Mouse (Mus musculus): ENCODE measurements around the gene Tvp23a. TPM values are rescaled to one million over a fixed set of nuclear protein-coding genes. Genes with fewer than 3 reads are reported as not detected.

The Tvp23a gene
- polyA plus RNA-seq, 1 experiment from 2014 or later, result 6.5 TPM

GRCm38 (mm10) chr16:10479857-10480256 lies 32.7 kb upstream of the Tvp23a start, which contains the start of gene Ciita:
Gene Ciita (plus strand): TSS chr16:10480059.
- ATAC-seq (ENCODE audit: insufficient number of reproducible peaks, low FRiP score), result no peak
- WGBS, result 63% methylated on average over 5 of the region's 5 CpGs

DNA sequence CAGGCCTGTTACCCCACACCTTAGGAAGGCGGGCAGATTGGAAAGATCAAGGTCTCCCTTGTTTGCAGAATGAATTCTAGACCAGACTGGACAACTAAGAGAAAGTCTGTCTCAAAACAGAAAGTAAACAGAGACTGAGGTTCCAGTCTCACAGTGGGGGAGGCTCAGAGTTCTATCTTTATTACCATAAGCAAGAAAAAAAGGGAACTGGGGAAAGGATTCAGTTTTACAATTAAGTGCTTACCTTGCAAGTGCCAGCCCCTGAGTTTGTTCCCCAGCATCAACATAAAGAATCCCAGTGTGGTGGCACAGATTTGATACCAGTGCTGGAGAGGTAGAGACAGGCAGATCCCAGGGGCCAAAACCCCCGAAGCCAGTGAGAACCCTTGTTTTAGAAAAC lies 28.8 kb upstream of the Tvp23a start:
- no peaks in the 10 kb centered on the region for H3K9me3 ChIP-seq (replicated peaks)
- H3K27ac ChIP-seq (ENCODE audit: poor library complexity, severe bottlenecking), result no peak overlapping the region
- H3K9ac ChIP-seq, result no peak overlapping the region
- no peaks in the 10 kb centered on the region for H3K36me3 ChIP-seq
- H3K4me3 ChIP-seq, result no peak overlapping the region
- peaks cover 12% of the 10 kb centered on the region for H3K4me1 ChIP-seq (replicated peaks)
- ATAC-seq (ENCODE audit: insufficient number of reproducible peaks, low FRiP score), result no peak
- H3K27me3 ChIP-seq (replicated peaks), result peaks cover 8% of the 10 kb centered on the region; the same call in 1 of the 2 replicates
- no peak overlapping the region for H3K4me2 ChIP-seq
- 67% methylated on average over 2 of the region's 2 CpGs for WGBS

More at GRCm38 (mm10) chr16:10479857-10480256, 32.7 kb upstream of the Tvp23a start, which contains the start of gene Ciita:
- Histone ChIP-seq H3K4me2 (no peak within 1 kb of the TSS), H3K27me3 (replicated peaks) (peaks cover 8% of the 10 kb centered on the region; the same call in 1 of the 2 replicates), H3K4me1 (replicated peaks) (peaks cover 7% of the 10 kb centered on the region), H3K36me3 (no peaks in the 10 kb centered on the region), H3K9me3 (replicated peaks) (no peaks in the 10 kb centered on the region), H3K9ac (no peak within 1 kb of the TSS), H3K4me3 (no peak within 1 kb of the TSS), H3K27ac (ENCODE audit: poor library complexity, severe bottlenecking) (no peak within 1 kb of the TSS)

DNA sequence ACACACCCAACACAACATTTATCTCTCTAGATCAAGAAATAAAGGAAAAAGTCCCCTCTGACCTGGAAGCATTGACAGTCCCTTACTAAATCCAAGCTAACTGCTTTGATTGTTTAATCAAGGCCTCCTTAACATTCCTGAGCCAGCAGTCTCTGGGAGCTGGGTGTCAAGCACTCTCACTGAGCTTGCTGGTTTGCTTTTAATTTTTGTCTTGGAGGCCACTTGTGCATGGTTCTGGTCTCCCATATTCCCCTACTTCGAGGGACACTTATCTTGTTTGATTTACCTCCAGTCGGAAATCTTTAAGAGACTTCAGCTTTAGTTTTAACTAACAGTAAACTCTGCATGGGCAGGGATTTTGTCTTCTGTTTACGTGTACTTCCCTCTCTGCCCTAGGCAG lies 27.8 kb upstream of the Tvp23a start:
- Histone ChIP-seq H3K4me2 (no peak overlapping the region), H3K9me3 (replicated peaks) (no peaks in the 10 kb centered on the region), H3K36me3 (no peaks in the 10 kb centered on the region), H3K27ac (ENCODE audit: poor library complexity, severe bottlenecking) (no peak overlapping the region), H3K4me1 (replicated peaks) (peaks cover 12% of the 10 kb centered on the region), H3K27me3 (replicated peaks) (peaks cover 1% of the 10 kb centered on the region; the same call in 1 of the 2 replicates), H3K4me3 (no peak overlapping the region), H3K9ac (no peak overlapping the region)
- 57% methylated on average over 3 of the region's 3 CpGs for WGBS
- no peak for ATAC-seq (ENCODE audit: insufficient number of reproducible peaks, low FRiP score)

DNA sequence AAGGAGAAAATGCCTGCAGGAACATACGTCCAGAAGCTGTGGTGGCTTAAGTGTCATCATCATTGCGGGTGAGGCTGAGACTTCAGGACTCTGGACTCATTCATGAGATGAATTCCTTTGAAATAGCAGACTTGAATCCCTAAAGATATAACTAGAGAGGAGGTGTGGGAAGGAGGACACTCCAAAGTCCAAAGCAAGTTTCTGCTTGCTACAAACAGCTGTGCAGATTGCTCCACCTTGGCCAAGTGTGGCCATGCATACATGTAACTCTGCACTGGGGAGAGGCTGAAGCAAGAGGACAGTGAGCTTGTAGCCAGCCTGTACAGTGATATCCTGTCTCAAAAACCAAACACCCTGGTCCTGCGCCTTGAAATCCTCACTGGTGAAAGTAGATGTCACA lies 24.8 kb upstream of the Tvp23a start:
- no peak for ATAC-seq (ENCODE audit: insufficient number of reproducible peaks, low FRiP score)
- no peak overlapping the region for H3K9ac ChIP-seq
- no peaks in the 10 kb centered on the region for H3K27me3 ChIP-seq (replicated peaks)
- WGBS, result 88% methylated on average over 3 of the region's 3 CpGs
- no peaks in the 10 kb centered on the region for H3K9me3 ChIP-seq (replicated peaks)
- no peak overlapping the region for H3K4me3 ChIP-seq
- no peaks in the 10 kb centered on the region for H3K36me3 ChIP-seq
- H3K4me1 ChIP-seq (replicated peaks), result peaks cover 12% of the 10 kb centered on the region
- no peak overlapping the region for H3K27ac ChIP-seq (ENCODE audit: poor library complexity, severe bottlenecking)
- H3K4me2 ChIP-seq, result no peak overlapping the region

- H3K9ac ChIP-seq, result no peak overlapping the region
- 0 out of 2 replicates have a peak, but pooled peaks cover 6% of the 10 kb centered on the region for H3K4me1 ChIP-seq (replicated peaks)
- no peak overlapping the region for H3K4me3 ChIP-seq
- no peak for ATAC-seq (ENCODE audit: insufficient number of reproducible peaks, low FRiP score)
- no peaks in the 10 kb centered on the region for H3K27me3 ChIP-seq (replicated peaks)
- H3K4me2 ChIP-seq, result no peak overlapping the region
- no peak overlapping the region for H3K27ac ChIP-seq (ENCODE audit: poor library complexity, severe bottlenecking)
- WGBS, result 56% methylated on average over 1 of the region's 1 CpGs
- no peaks in the 10 kb centered on the region for H3K9me3 ChIP-seq (replicated peaks)
- H3K36me3 ChIP-seq, result no peaks in the 10 kb centered on the region
Measured at GRCm38 (mm10) chr16:10468201-10468600, 21.0 kb upstream of the Tvp23a start.

DNA sequence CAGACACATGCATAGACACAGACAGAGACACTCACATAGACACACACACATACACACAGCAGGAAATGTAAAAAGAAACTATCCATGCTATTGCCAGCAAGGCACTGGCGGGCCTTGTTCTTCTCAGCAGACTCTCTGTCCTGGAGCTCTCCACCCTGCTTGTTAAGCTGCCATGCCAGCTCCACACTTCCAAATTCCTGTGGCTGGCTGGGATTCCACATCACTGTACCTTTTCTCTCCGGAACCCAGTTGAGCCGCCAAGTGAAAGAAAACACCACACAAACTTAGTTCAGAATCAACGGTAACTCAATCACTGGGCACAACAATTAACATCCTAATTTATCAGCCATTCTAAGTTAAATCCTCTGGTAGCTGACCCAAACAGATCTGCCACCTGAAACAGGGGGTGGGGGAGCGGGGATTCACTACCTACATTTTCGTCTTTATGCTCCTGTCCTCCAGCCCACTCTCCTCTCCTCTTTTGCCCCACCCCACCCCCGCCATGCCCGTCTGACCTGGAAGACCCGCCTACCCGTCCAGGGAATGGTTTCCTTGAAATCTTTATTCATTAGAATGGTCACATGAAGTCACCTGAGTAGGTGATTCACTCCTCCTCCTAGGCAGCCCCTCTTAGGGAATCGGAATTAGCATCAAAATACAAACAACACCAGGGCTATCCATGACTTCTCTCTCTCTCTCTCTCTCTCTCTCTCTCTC lies 20.4 kb upstream of the Tvp23a start:
- H3K4me1 ChIP-seq (replicated peaks), result 0 out of 2 replicates have a peak, but pooled peaks cover 6% of the 10 kb centered on the region
- no peak overlapping the region for H3K4me2 ChIP-seq
- ATAC-seq (ENCODE audit: insufficient number of reproducible peaks, low FRiP score), result no peak
- H3K9ac ChIP-seq, result no peak overlapping the region
- H3K36me3 ChIP-seq, result no peaks in the 10 kb centered on the region
- no peaks in the 10 kb centered on the region for H3K9me3 ChIP-seq (replicated peaks)
- no peaks in the 10 kb centered on the region for H3K27me3 ChIP-seq (replicated peaks)
- H3K27ac ChIP-seq (ENCODE audit: poor library complexity, severe bottlenecking), result no peak overlapping the region
- H3K4me3 ChIP-seq, result no peak overlapping the region
- 39% methylated on average over 11 of the region's 11 CpGs for WGBS

DNA sequence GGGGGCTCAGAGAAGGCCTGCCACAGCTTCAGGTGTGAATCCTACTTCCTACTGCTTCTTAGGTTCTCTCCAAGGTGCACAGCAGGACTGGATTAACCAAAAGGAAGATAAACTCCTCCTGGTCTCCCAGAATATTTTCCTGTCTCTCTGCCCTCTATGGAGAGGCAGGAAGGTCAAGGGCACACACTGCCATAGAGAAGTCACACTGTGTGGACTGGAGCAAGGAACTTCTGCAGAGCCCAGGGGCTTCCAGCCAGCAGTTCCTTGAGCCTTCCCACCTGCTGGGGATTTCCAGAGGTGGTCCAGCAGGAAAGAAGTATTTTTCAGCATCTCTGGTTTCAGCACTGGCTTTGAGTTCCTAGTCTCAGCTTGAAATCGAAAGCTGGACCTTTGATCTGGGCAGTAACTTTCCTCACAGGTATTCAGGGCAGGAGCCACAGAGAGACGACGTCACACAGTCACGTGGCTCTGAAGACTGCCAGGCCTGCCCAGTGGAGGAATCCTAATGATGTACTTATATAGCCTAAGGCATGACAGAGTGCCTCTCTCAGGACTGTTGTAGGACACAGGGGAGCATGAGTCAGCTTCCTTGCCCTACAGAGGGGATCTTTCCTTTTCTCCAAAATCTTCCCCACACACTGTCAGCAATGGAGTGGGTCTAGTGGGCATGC lies 18.0 kb upstream of the Tvp23a start:
- no peaks in the 10 kb centered on the region for H3K27me3 ChIP-seq (replicated peaks)
- H3K27ac ChIP-seq (ENCODE audit: poor library complexity, severe bottlenecking), result no peak overlapping the region
- H3K4me2 ChIP-seq, result no peak overlapping the region
- WGBS, result 12% methylated on average over 4 of the region's 4 CpGs
- no peaks in the 10 kb centered on the region for H3K36me3 ChIP-seq
- 0 out of 2 replicates have a peak, but pooled peaks cover 10% of the 10 kb centered on the region for H3K4me1 ChIP-seq (replicated peaks)
- H3K4me3 ChIP-seq, result no peak overlapping the region
- H3K9ac ChIP-seq, result no peak overlapping the region
- H3K9me3 ChIP-seq (replicated peaks), result no peaks in the 10 kb centered on the region
- ATAC-seq (ENCODE audit: insufficient number of reproducible peaks, low FRiP score), result no peak

DNA sequence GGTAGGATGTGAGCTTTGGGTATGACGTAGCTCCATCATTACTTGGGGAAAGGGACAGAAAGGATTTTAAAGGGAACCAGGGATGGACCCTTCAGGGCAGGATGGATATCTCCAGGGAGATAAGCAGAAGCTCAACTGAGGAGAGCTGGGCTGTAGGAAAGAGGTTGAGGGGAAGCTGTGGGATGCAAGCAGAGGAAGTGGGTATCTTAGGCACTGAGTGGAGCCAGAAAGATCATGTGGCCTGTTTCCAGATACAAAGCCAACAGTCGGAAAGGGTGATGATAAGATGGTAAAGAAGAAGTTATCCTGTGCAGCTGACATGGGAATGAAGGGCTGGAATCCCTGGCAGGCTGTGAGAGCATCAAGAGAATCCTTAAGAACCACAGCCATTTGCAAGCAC lies 14.0 kb upstream of the Tvp23a start:
- Histone ChIP-seq H3K36me3 (no peaks in the 10 kb centered on the region), H3K9me3 (replicated peaks) (no peaks in the 10 kb centered on the region), H3K27ac (ENCODE audit: poor library complexity, severe bottlenecking) (no peak overlapping the region), H3K4me2 (no peak overlapping the region), H3K4me3 (no peak overlapping the region), H3K4me1 (replicated peaks) (0 out of 2 replicates have a peak, but pooled peaks cover 10% of the 10 kb centered on the region), H3K27me3 (replicated peaks) (no peaks in the 10 kb centered on the region), H3K9ac (no peak overlapping the region)
- 39% methylated on average over 2 of the region's 2 CpGs for WGBS
- no peak for ATAC-seq (ENCODE audit: insufficient number of reproducible peaks, low FRiP score)

GRCm38 (mm10) chr16:10460188-10460587 lies 13.0 kb upstream of the Tvp23a start:
- Histone ChIP-seq H3K27ac (ENCODE audit: poor library complexity, severe bottlenecking) (no peak overlapping the region), H3K4me3 (no peak overlapping the region), H3K9ac (no peak overlapping the region), H3K27me3 (replicated peaks) (no peaks in the 10 kb centered on the region), H3K4me2 (no peak overlapping the region), H3K36me3 (no peaks in the 10 kb centered on the region), H3K4me1 (replicated peaks) (0 out of 2 replicates have a peak, but pooled peaks cover 7% of the 10 kb centered on the region), H3K9me3 (replicated peaks) (no peaks in the 10 kb centered on the region)
- ATAC-seq (ENCODE audit: insufficient number of reproducible peaks, low FRiP score), result no peak
- 65% methylated on average over 2 of the region's 2 CpGs for WGBS

DNA sequence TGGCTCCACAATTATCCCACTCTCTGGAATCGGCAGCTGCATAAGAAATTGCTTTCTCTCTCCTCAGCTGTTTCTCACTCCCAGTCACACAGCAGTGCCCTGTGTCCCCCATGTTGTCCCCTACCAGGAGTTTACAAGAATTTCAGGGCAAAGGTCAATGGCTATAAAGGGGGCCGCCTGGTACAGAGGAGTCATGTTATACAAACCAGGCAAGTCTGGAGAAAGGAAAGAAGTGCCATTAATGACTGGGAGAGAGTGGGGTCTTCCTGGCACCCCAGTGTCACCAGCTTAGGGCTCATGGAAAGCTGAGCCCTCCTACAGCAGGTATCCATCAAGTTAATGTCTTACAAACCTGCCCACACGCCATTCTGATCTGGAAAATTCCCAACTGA lies 7.4 kb upstream of the Tvp23a start:
- H3K4me3 ChIP-seq, result no peak overlapping the region
- H3K4me1 ChIP-seq (replicated peaks), result peaks cover 10% of the 10 kb centered on the region
- ATAC-seq (ENCODE audit: insufficient number of reproducible peaks, low FRiP score), result no peak
- no peaks in the 10 kb centered on the region for H3K27me3 ChIP-seq (replicated peaks)
- WGBS, result 60% methylated on average over 3 of the region's 3 CpGs
- no peak overlapping the region for H3K9ac ChIP-seq
- no peaks in the 10 kb centered on the region for H3K9me3 ChIP-seq (replicated peaks)
- H3K4me2 ChIP-seq, result no peak overlapping the region
- H3K27ac ChIP-seq (ENCODE audit: poor library complexity, severe bottlenecking), result no peak overlapping the region
- no peaks in the 10 kb centered on the region for H3K36me3 ChIP-seq

GRCm38 (mm10) chr16:10453872-10454582 lies 6.9 kb upstream of the Tvp23a start:
- Histone ChIP-seq H3K4me1 (replicated peaks) (peaks cover 10% of the 10 kb centered on the region), H3K4me3 (no peak overlapping the region), H3K27ac (ENCODE audit: poor library complexity, severe bottlenecking) (no peak overlapping the region), H3K9me3 (replicated peaks) (no peaks in the 10 kb centered on the region), H3K36me3 (no peaks in the 10 kb centered on the region), H3K4me2 (no peak overlapping the region), H3K9ac (no peak overlapping the region), H3K27me3 (replicated peaks) (no peaks in the 10 kb centered on the region)
- WGBS, result 76% methylated on average over 6 of the region's 6 CpGs
- no peak for ATAC-seq (ENCODE audit: insufficient number of reproducible peaks, low FRiP score)

Data from heart, embryonic 12.5 days (tissue).